Mouse (Mus musculus) MEL (cell line): ENCODE measurements around the gene Bbs7.

Experiments
- CTCF ChIP-seq, 3 experiments: IDR thresholded peaks in 2 of 3; conservative IDR thresholded peaks in 1 of 3; 2 replicates each; pipeline ENCODE4 v1.5.1; 2011 to 2012; ENCODE audit warnings: low read length in 3 of 3, low read depth in 2 of 3, mild to moderate bottlenecking in 2 of 3, improper control_type of control experiment in 1 of 3, inconsistent platforms in 1 of 3, mixed read lengths in 1 of 3, moderate library complexity in 1 of 3; ENCODE audit not compliant: control insufficient read depth in 1 of 3, insufficient read depth in 1 of 3, poor library complexity in 1 of 3, severe bottlenecking in 1 of 3
- EP300 ChIP-seq, 2 experiments: IDR thresholded peaks; 2 replicates each; pipeline ENCODE4 v1.6.1; 2011; ENCODE audit warnings: improper control_type of control experiment in 2 of 2, low read length in 2 of 2, low read depth in 1 of 2, mild to moderate bottlenecking in 1 of 2
- POLR2A ChIP-seq, 2 experiments: IDR thresholded peaks; 2 replicates each; pipeline ENCODE4 v1.6.1; 2011 to 2012; ENCODE audit warnings: low read length in 2 of 2, mild to moderate bottlenecking in 2 of 2, control low read depth in 1 of 2, improper control_type of control experiment in 1 of 2, low read depth in 1 of 2, moderate library complexity in 1 of 2; ENCODE audit not compliant: control insufficient read depth in 1 of 2, insufficient read depth in 1 of 2, poor library complexity in 1 of 2
- ZC3H11A ChIP-seq: IDR thresholded peaks from 2 replicates; pipeline ENCODE4 v1.6.1; 2012; ENCODE audit warnings: low read depth, mild to moderate bottlenecking, inconsistent platforms, low read length, improper control_type of control experiment

DNA sequence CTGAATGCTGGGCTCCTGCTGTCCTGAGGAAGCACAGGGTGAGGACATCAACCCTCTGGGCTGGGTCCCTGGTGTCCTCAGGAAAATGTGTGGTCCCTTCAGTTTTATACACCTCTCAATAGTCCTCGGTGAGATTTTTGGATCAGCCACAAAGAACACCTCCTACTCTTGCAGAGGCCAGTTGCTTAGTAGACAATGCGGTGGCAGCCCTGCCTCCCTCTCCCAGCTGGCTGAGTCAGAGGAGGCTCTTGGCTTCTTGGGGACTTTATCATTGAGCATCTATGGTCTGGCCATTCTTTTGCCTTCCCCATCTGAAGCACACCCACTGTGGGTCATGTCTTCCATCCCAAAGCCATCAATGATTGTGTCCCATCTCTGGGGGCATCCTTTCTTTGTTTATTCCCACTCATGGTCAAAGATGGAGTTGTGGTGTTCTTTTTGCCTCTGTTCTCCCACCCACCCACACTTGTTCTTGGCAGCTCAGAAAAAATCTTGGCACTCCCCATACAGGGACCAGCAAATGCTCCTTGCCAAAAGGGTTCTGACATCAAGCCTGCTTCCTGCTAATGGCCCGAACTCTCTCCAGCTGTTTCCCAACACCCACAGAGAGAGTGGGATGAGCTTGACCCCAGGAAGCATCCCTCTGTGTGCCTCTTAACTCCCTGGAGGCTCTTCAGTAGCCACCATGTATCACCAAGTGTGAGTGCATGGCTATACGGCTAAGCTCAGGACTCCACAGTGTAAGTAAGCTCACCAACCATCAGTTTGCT lies 75.4 kb downstream of the Bbs7 start:
- TF ChIP-seq EP300 (IDR thresholded peaks at IDR 0.05; ENCODE audit: low read depth in 1 of 2, low read length in 2 of 2) (no peak), POLR2A (IDR thresholded peaks at IDR 0.05; ENCODE audit: control insufficient read depth in 1 of 2, insufficient read depth in 1 of 2, low read depth in 1 of 2, low read length in 2 of 2, poor library complexity in 1 of 2) (no peak), CTCF (IDR thresholded peaks at IDR 0.05 in 2 of 3, conservative IDR thresholded peaks at IDR 0.05 in 1 of 3; ENCODE audit: control insufficient read depth in 1 of 3, insufficient read depth in 1 of 3, low read depth in 2 of 3, low read length in 3 of 3, poor library complexity in 1 of 3, severe bottlenecking in 1 of 3) (no peak), ZC3H11A (no peak)
